Mouse (Mus musculus) lung, embryonic 15.5 days (tissue): Measurements from ENCODE around the gene Upk1a. TPM values are rescaled to one million over a fixed set of nuclear protein-coding genes. Genes with fewer than 3 reads are reported as not detected.

Source experiments
- ATAC-seq: fragments of 200-750 bp; cut with Nextera tagmentation; 2 replicates; pipeline ENCODE4 v1.8.0; 2017; ENCODE audit warnings: moderate number of reproducible peaks, borderline replicate concordance; ENCODE audit not compliant: low FRiP score, low TSS enrichment; ENCODE audit errors: extremely low read depth
- H3K27ac ChIP-seq: fragments of 300-500 bp; sonication (generic); 2 replicates; pipeline ENCODE4 v1.5.1; 2015; ENCODE audit warnings: moderate library complexity, mild to moderate bottlenecking, inconsistent platforms
- H3K27me3 ChIP-seq: fragments of 300-500 bp; sonication (generic); 2 replicates; pipeline ENCODE4 v1.6.1; 2015; ENCODE audit warnings: inconsistent platforms
- H3K36me3 ChIP-seq: fragments of 300-500 bp; sonication (generic); 2 replicates; pipeline ENCODE4 v1.6.1; 2015; ENCODE audit warnings: inconsistent platforms
- H3K4me1 ChIP-seq: fragments of 300-500 bp; sonication (generic); 2 replicates; pipeline ENCODE4 v1.6.1; 2015; ENCODE audit warnings: inconsistent platforms
- H3K4me2 ChIP-seq: fragments of 300-500 bp; sonication (generic); 2 replicates; pipeline ENCODE4 v1.6.1; 2015; ENCODE audit warnings: inconsistent platforms, mild to moderate bottlenecking, moderate library complexity
- H3K4me3 ChIP-seq: fragments of 300-500 bp; sonication (generic); 2 replicates; pipeline ENCODE4 v1.5.1; 2015; ENCODE audit warnings: mild to moderate bottlenecking, inconsistent platforms
- H3K9ac ChIP-seq: fragments of 300-500 bp; sonication (generic); 2 replicates; pipeline ENCODE4 v1.6.1; 2015; ENCODE audit warnings: inconsistent platforms
- H3K9me3 ChIP-seq: fragments of 300-500 bp; sonication (generic); 2 replicates; pipeline ENCODE4 v1.6.1; 2016; ENCODE audit warnings: inconsistent platforms
- WGBS: fragments of 180-500 bp; shearing (Covaris S2); methylation state at CpG from one replicate; pipeline ENCODE4 v1.1.7; 2015; 5-methylcytosine and 5-hydroxymethylcytosine counted together
- polyA plus RNA-seq: library from polyadenylated mRNA; unstranded; fragments of >200 nt; fragmentation: Nextera tagmentation; extraction: Ambion mirVana; gene quantifications from 2 replicates; pipeline ENCODE4 v1.2.1, GENCODE M21; 2015

The Upk1a gene
- polyA plus RNA-seq, 1 experiment from 2014 or later: 1.4 TPM

- Histone ChIP-seq H3K27me3 (no peaks in the 10 kb centered on the region), H3K36me3 (no peaks in the 10 kb centered on the region), H3K27ac (peak overlapping the region; percentile 95), H3K9me3 (no peaks in the 10 kb centered on the region), H3K4me3 (no peak overlapping the region), H3K4me2 (peak overlapping the region; percentile 23), H3K9ac (no peak overlapping the region), H3K4me1 (peaks cover 13% of the 10 kb centered on the region; the same call in 1 of the 2 replicates)
- WGBS: 1% methylated on average over 16 of the region's 16 CpGs
- peak; percentile 91 for ATAC-seq
These were observed 12.7 kb downstream of the Upk1a start for GRCm38 (mm10) chr7:30599933-30600353.

- H3K4me2 ChIP-seq: peak within 1 kb of the TSS; percentile 23; the same call in 1 of the 2 replicates
- H3K27ac ChIP-seq: peak within 1 kb of the TSS; percentile 95
- H3K4me1 ChIP-seq: peaks cover 13% of the 10 kb centered on the region; the same call in 1 of the 2 replicates
These were observed 13.9 kb downstream of the Upk1a start, which contains the start of gene Zbtb32 for GRCm38 (mm10) chr7:30598786-30599185. TSS of gene Zbtb32 (minus strand) at chr7:30598909.

GRCm38 (mm10) chr7:30596811-30597210, 15.8 kb downstream of the Upk1a start:
- H3K4me3 ChIP-seq: no peak overlapping the region
- H3K4me2 ChIP-seq: no peak overlapping the region

More at GRCm38 (mm10) chr7:30598786-30599185, 13.9 kb downstream of the Upk1a start, which contains the start of gene Zbtb32:
- Histone ChIP-seq H3K9ac (no peak within 1 kb of the TSS), H3K4me3 (peak within 1 kb of the TSS; percentile 4; the same call in 1 of the 2 replicates), H3K36me3 (no peaks in the 10 kb centered on the region), H3K9me3 (no peaks in the 10 kb centered on the region), H3K27me3 (no peaks in the 10 kb centered on the region)
- ATAC-seq: no peak
- WGBS: 88% methylated on average over 12 of the region's 12 CpGs

GRCm38 (mm10) chr7:30596093-30596492, 16.6 kb downstream of the Upk1a start:
- no peaks in the 10 kb centered on the region for H3K27me3 ChIP-seq
- no peak for ATAC-seq
- WGBS: 59% methylated on average over 5 of the region's 5 CpGs
- no peaks in the 10 kb centered on the region for H3K36me3 ChIP-seq
- H3K9ac ChIP-seq: no peak overlapping the region
- peak overlapping the region; percentile 43 for H3K27ac ChIP-seq
- H3K4me1 ChIP-seq: peaks cover 6% of the 10 kb centered on the region; the same call in 1 of the 2 replicates
- no peak overlapping the region for H3K4me2 ChIP-seq
- H3K4me3 ChIP-seq: no peak overlapping the region
- H3K9me3 ChIP-seq: no peaks in the 10 kb centered on the region

More at GRCm38 (mm10) chr7:30596811-30597210, 15.8 kb downstream of the Upk1a start:
- WGBS: 41% methylated on average over 5 of the region's 5 CpGs
- ATAC-seq: no peak
- Histone ChIP-seq H3K9me3 (no peaks in the 10 kb centered on the region), H3K9ac (no peak overlapping the region), H3K36me3 (no peaks in the 10 kb centered on the region), H3K27ac (peak overlapping the region; percentile 43), H3K4me1 (peaks cover 6% of the 10 kb centered on the region; the same call in 1 of the 2 replicates), H3K27me3 (no peaks in the 10 kb centered on the region)

- no peak overlapping the region for H3K27ac ChIP-seq
- 60% methylated on average over 4 of the region's 4 CpGs for WGBS
- no peaks in the 10 kb centered on the region for H3K9me3 ChIP-seq
- no peak for ATAC-seq
- H3K4me2 ChIP-seq: no peak overlapping the region
- H3K27me3 ChIP-seq: no peaks in the 10 kb centered on the region
- no peak overlapping the region for H3K4me3 ChIP-seq
- H3K4me1 ChIP-seq: peaks cover 12% of the 10 kb centered on the region
- H3K9ac ChIP-seq: no peak overlapping the region
- H3K36me3 ChIP-seq: no peaks in the 10 kb centered on the region
These were observed 18.1 kb downstream of the Upk1a start for GRCm38 (mm10) chr7:30594510-30595024.

- Histone ChIP-seq H3K27ac (no peak overlapping the region), H3K9me3 (no peaks in the 10 kb centered on the region), H3K4me1 (peaks cover 9% of the 10 kb centered on the region), H3K27me3 (no peaks in the 10 kb centered on the region), H3K36me3 (no peaks in the 10 kb centered on the region), H3K4me2 (no peak overlapping the region), H3K4me3 (no peak overlapping the region), H3K9ac (no peak overlapping the region)
- WGBS: 65% methylated on average over 10 of the region's 10 CpGs
- ATAC-seq: no peak
These were observed 18.8 kb downstream of the Upk1a start for GRCm38 (mm10) chr7:30593579-30594509.

- Histone ChIP-seq H3K27ac (0 out of 2 replicates have a peak overlapping the region, but pooled peaks have one; percentile 8), H3K9ac (no peak overlapping the region), H3K36me3 (no peaks in the 10 kb centered on the region), H3K4me2 (no peak overlapping the region), H3K4me1 (peaks cover 6% of the 10 kb centered on the region), H3K27me3 (no peaks in the 10 kb centered on the region), H3K4me3 (no peak overlapping the region), H3K9me3 (no peaks in the 10 kb centered on the region)
- 34% methylated on average over 5 of the region's 5 CpGs for WGBS
- no peak for ATAC-seq
These were observed 19.7 kb downstream of the Upk1a start for GRCm38 (mm10) chr7:30592772-30593423.

GRCm38 (mm10) chr7:30591605-30591951, 21.1 kb downstream of the Upk1a start:
- Histone ChIP-seq H3K4me2 (no peak overlapping the region), H3K27me3 (no peaks in the 10 kb centered on the region), H3K9ac (no peak overlapping the region), H3K36me3 (peaks cover 2% of the 10 kb centered on the region), H3K4me3 (no peak overlapping the region), H3K27ac (no peak overlapping the region), H3K9me3 (no peaks in the 10 kb centered on the region), H3K4me1 (peaks cover 16% of the 10 kb centered on the region)
- no peak for ATAC-seq
- WGBS: 62% methylated on average over 4 of the region's 4 CpGs

- H3K36me3 ChIP-seq: peaks cover 7% of the 10 kb centered on the region
- no peak overlapping the region for H3K4me2 ChIP-seq
- H3K4me1 ChIP-seq: peaks cover 18% of the 10 kb centered on the region
- H3K27ac ChIP-seq: no peak overlapping the region
- H3K9me3 ChIP-seq: no peaks in the 10 kb centered on the region
- no peaks in the 10 kb centered on the region for H3K27me3 ChIP-seq
- no peak overlapping the region for H3K4me3 ChIP-seq
- H3K9ac ChIP-seq: no peak overlapping the region
- no peak for ATAC-seq
- 84% methylated on average over 9 of the region's 9 CpGs for WGBS
These were observed 21.6 kb downstream of the Upk1a start for GRCm38 (mm10) chr7:30590927-30591604.

- peak; percentile 55; the same call in 1 of the 2 replicates for ATAC-seq
- Histone ChIP-seq H3K4me3 (peak overlapping the region; percentile 99), H3K9me3 (no peaks in the 10 kb centered on the region), H3K27me3 (no peaks in the 10 kb centered on the region), H3K36me3 (peaks cover 21% of the 10 kb centered on the region), H3K4me2 (peak overlapping the region; percentile 80), H3K9ac (peak overlapping the region; percentile 95), H3K27ac (peak overlapping the region; percentile 94), H3K4me1 (peaks cover 18% of the 10 kb centered on the region)
- 20% methylated on average over 39 of the region's 40 CpGs for WGBS
These were observed 23.0 kb downstream of the Upk1a start for GRCm38 (mm10) chr7:30589435-30590301.
